Mouse (Mus musculus) midbrain, postnatal 0 days (tissue): ENCODE measurements around the gene Gm3182. TPM values are rescaled to one million over a fixed set of nuclear protein-coding genes. Genes with fewer than 3 reads are reported as not detected.
"Not testable (repeated sequence)": the region's sequence is repeated elsewhere in the genome, so short reads cannot be mapped to it uniquely, and the experiment has no call there.

Experiments
- ATAC-seq: fragments of 200-750 bp; cut with Nextera tagmentation; 2 replicates; pipeline ENCODE4 v1.8.0; 2017; ENCODE audit warnings: moderate number of reproducible peaks, mild to moderate bottlenecking, moderate TSS enrichment, moderate library complexity; ENCODE audit not compliant: low FRiP score
- DNase-seq: peaks from one replicate; pipeline ENCODE4 v3.0.0-alpha.2; 2015; ENCODE audit warnings: low spot score
- H3K27ac ChIP-seq: fragments of 300-500 bp; sonication (generic); 2 replicates; pipeline ENCODE4 v1.5.1; 2014; ENCODE audit warnings: low read depth, mild to moderate bottlenecking, low read length, mixed read lengths
- H3K27me3 ChIP-seq: fragments of 300-500 bp; sonication (generic); 2 replicates; pipeline ENCODE4 v1.6.1; 2014; ENCODE audit warnings: low read length, control low read depth, mixed read lengths; ENCODE audit not compliant: insufficient read depth
- H3K36me3 ChIP-seq: fragments of 300-500 bp; sonication (generic); 2 replicates; pipeline ENCODE4 v1.6.1; 2014; ENCODE audit warnings: low read length, control low read depth, mixed read lengths; ENCODE audit not compliant: insufficient read depth
- H3K4me1 ChIP-seq: fragments of 300-500 bp; sonication (generic); 2 replicates; pipeline ENCODE4 v1.6.1; 2014; ENCODE audit warnings: mild to moderate bottlenecking, control low read depth, antibody characterized with exemption, low read length, mixed read lengths; ENCODE audit not compliant: insufficient read depth
- H3K4me2 ChIP-seq: fragments of 300-500 bp; sonication (generic); 2 replicates; pipeline ENCODE4 v1.6.1; 2014; ENCODE audit warnings: low read depth, mild to moderate bottlenecking, low read length, mixed read lengths; ENCODE audit not compliant: poor library complexity, severe bottlenecking
- H3K4me3 ChIP-seq: fragments of 300-500 bp; sonication (generic); 2 replicates; pipeline ENCODE4 v1.5.1; 2014; ENCODE audit warnings: low read depth, mild to moderate bottlenecking, low read length, moderate library complexity
- H3K9ac ChIP-seq: fragments of 300-500 bp; sonication (generic); replicated peaks from 2 replicates; pipeline ENCODE4 v1.6.1; 2014; ENCODE audit warnings: mild to moderate bottlenecking, low read length, moderate library complexity, mixed read lengths; ENCODE audit not compliant: poor library complexity, severe bottlenecking
- H3K9me3 ChIP-seq: fragments of 300-500 bp; sonication (generic); 2 replicates; pipeline ENCODE4 v1.6.1; 2016; ENCODE audit warnings: low read length, control low read depth
- WGBS: fragments of 180-500 bp; shearing (Covaris S2); extraction: QIAGEN DNeasy Blood & Tissue Kit; methylation state at CpG from one replicate; pipeline ENCODE4 v1.1.7; 2014; 5-methylcytosine and 5-hydroxymethylcytosine counted together
- polyA plus RNA-seq: library from polyadenylated mRNA; unstranded; fragments of >200 nt; fragmentation: Nextera tagmentation; extraction: Ambion mirVana; gene quantifications from 2 replicates; pipeline ENCODE4 v1.2.1, GENCODE M21; 2015
- total RNA-seq: library from RNA; depleted of rRNA; stranded (reverse); fragments of >200 nt; gene quantifications from 2 replicates; pipeline ENCODE4 v1.2.3, GENCODE M21; 2014; rRNA removed

Gm3182 gene
- total RNA-seq = not detected in 2 replicates
- polyA plus RNA-seq = not detected in 2 replicates

GRCm38 (mm10) chr14:4481445-4481844 lies at the start of gene Gm3182:
Gm3182 (plus strand) TSS chr14:4481745.
- H3K27ac ChIP-seq, H3K36me3 ChIP-seq, H3K4me1 ChIP-seq, H3K4me2 ChIP-seq, H3K27me3 ChIP-seq, H3K9me3 ChIP-seq, ATAC-seq, H3K4me3 ChIP-seq, H3K9ac ChIP-seq, DNase-seq: not testable (repeated sequence)
- no CpG with 5 or more reads among the region's 2 CpGs for WGBS

GRCm38 (mm10) chr14:4499425-4499824 lies 17.9 kb downstream of the Gm3182 start:
- DNase-seq = peak; percentile 0
- H3K27ac ChIP-seq, H3K36me3 ChIP-seq, H3K9me3 ChIP-seq, H3K9ac ChIP-seq, H3K4me1 ChIP-seq, ATAC-seq, H3K27me3 ChIP-seq: not testable (repeated sequence)
- peak overlapping the region; percentile 37 for H3K4me2 ChIP-seq
- H3K4me3 ChIP-seq = peak overlapping the region; percentile 35
- 11% methylated on average over 15 of the region's 25 CpGs for WGBS

Other genes with a start within 250 kb of the Gm3182 start
- gene Gm3138, start 232.1 kb upstream of the Gm3182 start, total RNA-seq = not detected in 2 replicates
- not detected in 2 replicates for gene Gm3138, start 232.1 kb upstream of the Gm3182 start, polyA plus RNA-seq
- not detected in 2 replicates for gene Gm3149, start 164.5 kb upstream of the Gm3182 start, total RNA-seq
- gene Gm3149, start 164.5 kb upstream of the Gm3182 start, polyA plus RNA-seq = 0.16 TPM in 1 of 2 replicates, not detected in the other
- 3.5 and 8.7 TPM in 2 replicates for gene 2610042L04Rik, start 147.0 kb upstream of the Gm3182 start, total RNA-seq
- 6.8 and 7.0 TPM in 2 replicates for gene 2610042L04Rik, start 147.0 kb upstream of the Gm3182 start, polyA plus RNA-seq
- not detected in 2 replicates for gene Gm3159, start 84.2 kb upstream of the Gm3182 start, total RNA-seq
- not detected in 2 replicates for gene Gm3159, start 84.2 kb upstream of the Gm3182 start, polyA plus RNA-seq
- 2.5 and 4.9 TPM in 2 replicates for gene Gm3164, start 66.3 kb upstream of the Gm3182 start, total RNA-seq
- 5.1 and 6.1 TPM in 2 replicates for gene Gm3164, start 66.3 kb upstream of the Gm3182 start, polyA plus RNA-seq
- 1.4 TPM in 1 of 2 replicates, not detected in the other for gene Gm3173, start 50.8 kb upstream of the Gm3182 start, total RNA-seq
- gene Gm3173, start 50.8 kb upstream of the Gm3182 start, polyA plus RNA-seq = 2.8 and 3.4 TPM in 2 replicates
- gene Gm3047, start 73.7 kb downstream of the Gm3182 start, total RNA-seq = 0.76 TPM in 1 of 2 replicates, not detected in the other
- not detected in 2 replicates for gene Gm3047, start 73.7 kb downstream of the Gm3182 start, polyA plus RNA-seq
- 0.76 TPM in 1 of 2 replicates, not detected in the other for gene Gm8159, start 150.6 kb downstream of the Gm3182 start, total RNA-seq
- not detected in 2 replicates for gene Gm8159, start 150.6 kb downstream of the Gm3182 start, polyA plus RNA-seq
- 0.38 and 0.66 TPM in 2 replicates for gene Gm3239, start 182.4 kb downstream of the Gm3182 start, total RNA-seq
- 1.4 and 1.9 TPM in 2 replicates for gene Gm3239, start 182.4 kb downstream of the Gm3182 start, polyA plus RNA-seq
- not detected in 2 replicates for gene Gm7876, start 227.5 kb downstream of the Gm3182 start, total RNA-seq
- gene Gm7876, start 227.5 kb downstream of the Gm3182 start, polyA plus RNA-seq = not detected in 2 replicates
- 1.8 and 2.3 TPM in 2 replicates for gene Gm3252, start 245.0 kb downstream of the Gm3182 start, total RNA-seq
- 4.1 and 4.9 TPM in 2 replicates for gene Gm3252, start 245.0 kb downstream of the Gm3182 start, polyA plus RNA-seq